Mouse (Mus musculus): ENCODE results near the gene Gm20388. TPM values are rescaled to one million over a fixed set of nuclear protein-coding genes. Genes with fewer than 3 reads are reported as not detected.
A peak's percentile ranks its signal among the peaks of the same experiment; 100 is the strongest.

The Gm20388 gene
- polyA plus RNA-seq, 1 experiment from 2014 or later: not detected

DNA sequence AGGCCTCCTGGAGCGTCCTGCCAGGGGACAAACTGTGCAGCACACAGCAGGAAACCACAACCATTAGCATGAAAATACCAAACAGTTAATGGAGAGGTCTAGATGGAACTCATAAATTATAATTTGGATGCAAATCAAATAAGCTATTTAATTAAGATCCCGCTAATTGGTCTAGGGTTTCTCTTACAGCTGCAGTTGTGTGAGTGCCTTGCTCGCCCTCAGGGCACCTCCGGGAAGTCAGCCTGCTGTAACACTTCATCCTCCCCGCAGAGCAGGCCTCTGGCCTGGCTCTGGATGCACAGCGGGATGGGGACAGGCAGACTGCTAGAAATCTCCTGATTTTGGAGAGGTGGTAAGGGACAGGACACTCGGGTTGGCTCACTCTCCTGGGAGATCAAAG, 2675.5 kb downstream of the Gm20388 start:
- Histone ChIP-seq H3K27ac (no peak overlapping the region), H3K4me1 (peaks cover 18% of the 10 kb centered on the region), H3K27me3 (no peaks in the 10 kb centered on the region), H3K9me3 (no peaks in the 10 kb centered on the region), H3K4me3 (no peak overlapping the region), H3K36me3 (no peaks in the 10 kb centered on the region), H3K9ac (0 out of 2 replicates have a peak overlapping the region, but pooled peaks have one; percentile 27), H3K4me2 (no peak overlapping the region)
- ATAC-seq (ENCODE audit: insufficient number of reproducible peaks, insufficient read depth, low FRiP score, low TSS enrichment, low read depth): no peak
- WGBS: 36% methylated on average over 7 of the region's 7 CpGs

DNA sequence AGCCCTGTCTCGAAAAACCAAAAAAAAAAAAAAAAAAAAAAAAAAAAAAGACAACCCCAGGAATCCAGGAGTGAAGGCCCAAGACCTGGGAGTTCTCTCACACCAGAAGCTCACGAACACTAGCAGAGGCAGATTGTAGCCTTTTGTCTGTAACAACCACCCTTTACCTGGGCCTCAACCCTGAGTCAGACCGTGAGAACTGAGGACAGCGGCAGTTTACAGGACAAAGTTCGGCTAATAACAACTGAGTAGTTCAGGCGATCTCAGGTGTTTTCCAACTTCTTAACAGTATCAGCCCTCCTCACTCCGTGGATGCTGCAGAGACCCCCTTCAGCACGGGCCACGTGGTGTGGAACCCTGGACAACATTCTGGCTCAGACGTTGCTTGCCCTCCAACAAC, 2676.1 kb downstream of the Gm20388 start:
- Histone ChIP-seq H3K9ac (no peak overlapping the region), H3K27ac (no peak overlapping the region), H3K9me3 (no peaks in the 10 kb centered on the region), H3K4me2 (no peak overlapping the region), H3K4me3 (no peak overlapping the region), H3K4me1 (peaks cover 18% of the 10 kb centered on the region), H3K27me3 (no peaks in the 10 kb centered on the region), H3K36me3 (no peaks in the 10 kb centered on the region)
- ATAC-seq (ENCODE audit: insufficient number of reproducible peaks, insufficient read depth, low FRiP score, low TSS enrichment, low read depth): no peak
- 80% methylated on average over 10 of the region's 10 CpGs for WGBS

DNA sequence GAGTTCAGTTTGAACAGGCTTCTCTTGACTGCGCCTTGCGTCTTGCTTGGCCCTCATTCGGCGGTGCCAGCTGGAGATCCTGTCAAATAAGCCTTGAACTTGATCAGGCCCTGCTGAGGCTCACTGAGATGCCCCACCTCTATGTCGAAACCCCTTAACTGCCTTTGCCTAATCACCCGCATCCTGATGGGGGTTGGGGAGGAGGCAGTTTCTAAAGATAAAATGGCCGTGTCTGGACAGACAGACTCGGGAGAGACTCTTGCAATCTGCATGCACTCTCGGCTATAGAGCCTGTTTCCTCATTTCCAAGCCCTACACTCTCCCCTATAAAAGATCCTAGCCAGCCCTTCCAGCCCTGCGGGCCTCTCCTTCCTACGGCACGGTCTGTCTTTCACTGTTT, 2682.6 kb downstream of the Gm20388 start:
- no peak for ATAC-seq (ENCODE audit: insufficient number of reproducible peaks, insufficient read depth, low FRiP score, low TSS enrichment, low read depth)
- Histone ChIP-seq H3K4me2 (no peak overlapping the region), H3K9ac (0 out of 2 replicates have a peak overlapping the region, but pooled peaks have one; percentile 27), H3K4me3 (no peak overlapping the region), H3K4me1 (no peaks in the 10 kb centered on the region), H3K27me3 (no peaks in the 10 kb centered on the region), H3K27ac (no peak overlapping the region), H3K9me3 (no peaks in the 10 kb centered on the region), H3K36me3 (peaks cover 8% of the 10 kb centered on the region; the same call in 1 of the 2 replicates)
- 63% methylated on average over 12 of the region's 12 CpGs for WGBS

DNA sequence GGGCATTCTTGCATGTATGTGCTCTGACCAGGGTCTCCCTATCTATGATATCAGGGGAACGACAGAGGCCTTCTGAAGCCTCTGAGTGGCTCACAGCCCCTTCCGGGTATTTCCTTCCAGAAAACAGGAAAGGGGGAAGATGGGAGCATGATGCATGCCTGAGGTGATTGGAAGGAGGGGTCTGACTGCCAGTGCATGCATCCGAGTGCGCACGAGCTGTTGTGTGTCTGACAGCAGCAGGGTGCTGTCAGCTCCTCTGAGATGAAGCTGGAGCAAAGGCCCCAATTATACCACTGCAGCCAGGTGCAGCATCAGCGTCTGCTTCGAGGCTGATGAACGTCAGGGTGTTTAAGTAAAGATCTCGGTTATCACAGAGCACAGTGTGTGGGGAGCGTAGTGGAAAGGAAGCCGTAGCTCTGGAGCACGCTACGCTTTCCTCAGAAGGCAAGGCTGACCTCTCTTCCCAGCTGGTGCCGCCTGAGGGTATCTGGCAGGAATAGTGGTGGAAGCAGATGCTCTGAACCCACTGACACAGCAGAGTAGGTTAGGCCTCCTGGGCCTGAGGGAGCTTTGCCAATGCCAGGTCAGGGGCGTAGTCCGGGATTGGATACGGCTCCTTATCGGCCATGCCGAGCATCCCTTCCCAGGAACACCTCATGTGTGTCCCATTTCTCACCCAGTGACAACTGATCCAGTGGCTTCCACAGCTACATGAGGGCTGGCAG, 2683.3 kb downstream of the Gm20388 start:
- Histone ChIP-seq H3K9me3 (no peaks in the 10 kb centered on the region), H3K9ac (0 out of 2 replicates have a peak overlapping the region, but pooled peaks have one; percentile 27), H3K4me3 (no peak overlapping the region), H3K4me1 (no peaks in the 10 kb centered on the region), H3K27me3 (no peaks in the 10 kb centered on the region), H3K27ac (no peak overlapping the region), H3K4me2 (no peak overlapping the region), H3K36me3 (peaks cover 11% of the 10 kb centered on the region; the same call in 1 of the 2 replicates)
- ATAC-seq (ENCODE audit: insufficient number of reproducible peaks, insufficient read depth, low FRiP score, low TSS enrichment, low read depth): no peak
- WGBS: 68% methylated on average over 19 of the region's 19 CpGs

DNA sequence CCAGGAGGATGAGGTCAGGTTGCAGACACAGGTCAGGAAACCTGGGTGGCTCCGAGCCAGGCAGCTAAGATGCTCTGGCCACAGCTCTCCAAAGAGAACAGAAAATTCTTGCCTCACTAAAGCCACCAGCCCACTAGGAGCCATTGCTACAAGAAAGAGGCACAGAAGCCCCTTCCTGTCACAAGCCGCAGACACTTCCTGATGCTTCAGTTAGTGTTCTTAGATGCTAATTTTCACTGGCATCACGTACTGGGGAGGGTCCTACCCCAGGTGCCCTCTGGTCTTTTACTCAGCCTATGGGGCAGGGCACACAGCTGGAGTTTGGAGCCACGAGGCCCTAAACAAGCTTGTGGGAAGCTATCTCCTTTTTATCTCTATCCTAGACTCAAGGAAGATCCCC, 2685.4 kb downstream of the Gm20388 start:
- H3K9ac ChIP-seq: no peak overlapping the region
- H3K9me3 ChIP-seq: no peaks in the 10 kb centered on the region
- ATAC-seq (ENCODE audit: insufficient number of reproducible peaks, insufficient read depth, low FRiP score, low TSS enrichment, low read depth): no peak
- no peaks in the 10 kb centered on the region for H3K27me3 ChIP-seq
- peaks cover 11% of the 10 kb centered on the region; the same call in 1 of the 2 replicates for H3K36me3 ChIP-seq
- no peak overlapping the region for H3K27ac ChIP-seq
- 44% methylated on average over 4 of the region's 4 CpGs for WGBS
- H3K4me2 ChIP-seq: no peak overlapping the region
- H3K4me3 ChIP-seq: no peak overlapping the region
- no peaks in the 10 kb centered on the region for H3K4me1 ChIP-seq

DNA sequence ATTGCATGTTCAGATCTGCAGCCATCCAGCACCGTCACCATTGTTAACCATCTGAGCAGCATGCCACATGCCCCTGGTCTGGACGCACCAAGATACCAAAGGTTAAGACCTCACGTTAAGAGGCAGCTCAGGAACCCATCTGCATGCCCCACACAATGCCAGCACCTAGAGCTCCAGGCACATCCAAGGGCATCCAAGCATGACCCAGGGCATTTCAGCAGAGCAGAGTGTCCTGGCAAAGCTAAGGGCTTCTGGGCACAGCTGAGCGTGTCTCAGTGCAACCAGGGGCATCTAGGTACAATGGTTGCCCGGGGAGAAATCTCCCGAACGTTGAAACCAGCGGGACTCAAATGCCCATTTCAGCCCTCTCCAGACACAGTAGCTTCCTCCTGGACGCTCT, 2690.0 kb downstream of the Gm20388 start:
- Histone ChIP-seq H3K36me3 (0 out of 2 replicates have a peak, but pooled peaks cover 7% of the 10 kb centered on the region), H3K27ac (no peak overlapping the region), H3K4me3 (no peak overlapping the region), H3K27me3 (no peaks in the 10 kb centered on the region), H3K9ac (no peak overlapping the region), H3K4me2 (no peak overlapping the region), H3K4me1 (no peaks in the 10 kb centered on the region), H3K9me3 (no peaks in the 10 kb centered on the region)
- ATAC-seq (ENCODE audit: insufficient number of reproducible peaks, insufficient read depth, low FRiP score, low TSS enrichment, low read depth): no peak
- WGBS: 89% methylated on average over 9 of the region's 9 CpGs

DNA sequence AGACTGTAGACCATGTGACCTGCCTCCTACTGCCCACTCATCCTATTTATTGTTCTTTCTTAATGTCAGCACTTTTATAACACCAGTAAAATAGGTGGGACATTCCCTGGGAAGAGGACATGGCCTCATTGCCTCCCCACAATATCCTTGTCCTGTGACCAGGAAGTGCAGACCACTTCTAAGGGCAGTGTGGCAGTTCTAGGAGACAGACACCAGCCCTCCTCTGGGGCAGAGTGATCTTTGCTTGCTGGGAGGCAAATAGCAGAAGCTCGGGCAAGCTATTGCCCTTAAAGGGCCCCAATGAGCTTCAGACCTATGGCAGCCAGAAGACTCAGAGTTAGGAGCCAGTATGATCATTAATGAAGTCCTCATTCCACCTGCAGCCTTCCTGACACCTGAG, 2694.0 kb downstream of the Gm20388 start:
- WGBS: 70% methylated on average over 1 of the region's 1 CpGs
- no peak overlapping the region for H3K27ac ChIP-seq
- H3K4me1 ChIP-seq: no peaks in the 10 kb centered on the region
- no peaks in the 10 kb centered on the region for H3K9me3 ChIP-seq
- no peaks in the 10 kb centered on the region for H3K36me3 ChIP-seq
- no peak overlapping the region for H3K4me2 ChIP-seq
- no peak overlapping the region for H3K9ac ChIP-seq
- no peak overlapping the region for H3K4me3 ChIP-seq
- ATAC-seq (ENCODE audit: insufficient number of reproducible peaks, insufficient read depth, low FRiP score, low TSS enrichment, low read depth): no peak
- no peaks in the 10 kb centered on the region for H3K27me3 ChIP-seq

DNA sequence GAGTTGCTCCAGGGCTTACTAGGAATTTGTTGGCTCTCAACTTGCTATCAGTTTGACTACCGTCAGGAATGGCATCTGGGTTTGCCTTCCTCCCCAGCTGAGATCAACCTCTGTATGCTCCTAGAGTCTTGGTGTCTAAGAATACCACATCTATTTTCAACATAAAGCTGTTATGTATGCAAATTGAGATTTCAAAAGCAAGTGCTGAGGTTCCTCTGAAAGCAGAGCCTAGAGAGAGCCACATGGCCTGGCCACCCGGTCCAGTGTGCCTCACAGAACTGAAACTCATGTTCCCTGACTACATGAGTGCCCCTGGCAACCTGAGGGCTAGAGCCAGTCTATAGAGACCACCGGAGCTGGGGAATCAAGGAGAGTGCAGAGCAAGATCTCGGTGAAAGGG, 2694.7 kb downstream of the Gm20388 start:
- WGBS: 68% methylated on average over 4 of the region's 4 CpGs
- no peak overlapping the region for H3K9ac ChIP-seq
- no peak overlapping the region for H3K4me2 ChIP-seq
- H3K4me3 ChIP-seq: no peak overlapping the region
- ATAC-seq (ENCODE audit: insufficient number of reproducible peaks, insufficient read depth, low FRiP score, low TSS enrichment, low read depth): no peak
- H3K27me3 ChIP-seq: no peaks in the 10 kb centered on the region
- no peaks in the 10 kb centered on the region for H3K36me3 ChIP-seq
- H3K4me1 ChIP-seq: peaks cover under 1% of the 10 kb centered on the region; the same call in 1 of the 2 replicates
- no peak overlapping the region for H3K27ac ChIP-seq
- no peaks in the 10 kb centered on the region for H3K9me3 ChIP-seq

DNA sequence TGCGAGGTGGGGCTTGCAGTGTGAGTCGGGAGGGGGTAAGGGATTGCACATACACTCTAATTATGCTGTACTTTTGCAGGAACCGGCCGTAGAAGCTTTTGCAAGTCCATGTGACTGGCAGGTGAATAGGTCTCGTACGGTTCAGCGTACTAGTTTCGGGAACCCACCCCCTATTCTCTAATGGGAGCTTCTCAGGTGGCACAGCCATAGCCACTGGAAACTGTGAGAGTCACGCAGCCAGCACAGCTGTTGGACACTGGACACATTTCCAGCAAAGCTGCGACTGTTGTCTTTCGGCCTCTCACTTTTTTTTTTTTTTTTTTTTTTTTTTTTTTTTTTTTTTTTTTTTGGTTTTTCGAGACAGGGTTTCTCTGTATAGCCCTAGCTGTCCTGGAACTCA, 2696.2 kb downstream of the Gm20388 start:
- Histone ChIP-seq H3K9me3 (no peaks in the 10 kb centered on the region), H3K27ac (no peak overlapping the region), H3K27me3 (no peaks in the 10 kb centered on the region), H3K4me2 (no peak overlapping the region), H3K9ac (no peak overlapping the region), H3K4me1 (peaks cover 9% of the 10 kb centered on the region), H3K4me3 (no peak overlapping the region), H3K36me3 (no peaks in the 10 kb centered on the region)
- no peak for ATAC-seq (ENCODE audit: insufficient number of reproducible peaks, insufficient read depth, low FRiP score, low TSS enrichment, low read depth)
- 72% methylated on average over 11 of the region's 12 CpGs for WGBS

DNA sequence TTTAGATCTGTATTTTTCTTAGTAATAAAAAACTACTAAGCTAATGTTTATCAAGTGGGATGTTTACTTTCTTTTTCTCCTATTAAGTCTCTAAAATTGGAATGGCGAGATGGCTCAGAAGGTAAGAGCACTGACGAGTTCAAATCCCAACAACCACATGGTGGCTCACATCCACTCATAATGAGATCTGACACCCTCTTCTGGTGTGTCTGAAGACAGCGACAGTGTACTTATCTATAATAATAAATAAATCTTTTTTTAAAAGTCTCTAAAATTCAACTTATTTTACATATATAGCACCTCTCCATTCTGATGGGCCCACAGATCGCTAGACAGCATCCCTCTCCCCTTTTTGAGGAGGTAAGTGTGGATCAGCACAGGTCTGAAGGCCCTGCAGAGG, 2699.6 kb downstream of the Gm20388 start:
- Histone ChIP-seq H3K9me3 (no peaks in the 10 kb centered on the region), H3K27ac (no peak overlapping the region), H3K36me3 (peaks cover 16% of the 10 kb centered on the region), H3K27me3 (no peaks in the 10 kb centered on the region), H3K4me1 (peaks cover 21% of the 10 kb centered on the region), H3K4me3 (no peak overlapping the region), H3K9ac (0 out of 2 replicates have a peak overlapping the region, but pooled peaks have one; percentile 80), H3K4me2 (peak overlapping the region; percentile 94)
- ATAC-seq (ENCODE audit: insufficient number of reproducible peaks, insufficient read depth, low FRiP score, low TSS enrichment, low read depth): no peak
- WGBS: 64% methylated on average over 4 of the region's 4 CpGs

DNA sequence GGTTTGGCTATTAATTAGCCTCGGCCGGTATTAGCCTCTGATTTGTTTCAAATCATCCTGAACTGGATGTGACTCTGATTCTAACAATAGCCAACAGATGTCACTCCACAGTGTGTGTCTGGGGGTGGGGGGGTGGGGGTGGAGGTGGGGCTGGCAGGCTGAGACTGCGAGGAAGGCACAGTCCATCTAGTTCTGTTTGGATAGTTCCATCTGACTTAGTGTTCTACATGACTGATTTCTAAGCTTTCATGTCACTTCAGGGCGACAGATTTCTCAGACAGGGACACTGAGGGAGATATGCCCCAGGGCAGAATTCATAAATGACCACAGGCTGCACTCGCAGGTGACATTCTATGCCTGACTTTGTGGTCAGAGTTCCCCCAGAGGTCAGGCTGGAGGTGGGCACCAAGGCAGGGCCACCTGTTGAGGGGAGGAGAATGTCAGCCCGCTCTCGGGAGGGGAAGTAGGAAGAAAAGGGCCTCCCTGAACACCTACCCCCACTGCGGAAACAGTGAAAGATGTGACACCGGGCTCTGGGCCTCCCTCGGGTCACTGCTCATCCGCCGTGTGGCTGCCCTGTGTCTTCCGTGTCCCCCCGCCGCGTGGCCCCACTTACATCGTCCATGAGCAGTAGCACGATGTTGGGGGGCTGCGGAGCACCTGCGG, 2700.1 kb downstream of the Gm20388 start:
- H3K9me3 ChIP-seq: no peaks in the 10 kb centered on the region
- H3K4me2 ChIP-seq: peak overlapping the region; percentile 94
- H3K36me3 ChIP-seq: peaks cover 19% of the 10 kb centered on the region
- H3K4me1 ChIP-seq: peaks cover 24% of the 10 kb centered on the region
- H3K27ac ChIP-seq: peak overlapping the region; percentile 62
- H3K9ac ChIP-seq: peak overlapping the region; percentile 80
- ATAC-seq (ENCODE audit: insufficient number of reproducible peaks, insufficient read depth, low FRiP score, low TSS enrichment, low read depth): peak; percentile 38
- no peaks in the 10 kb centered on the region for H3K27me3 ChIP-seq
- WGBS: 3% methylated on average over 20 of the region's 20 CpGs
- H3K4me3 ChIP-seq: peak overlapping the region; percentile 70
